In the genomic region with DNA sequence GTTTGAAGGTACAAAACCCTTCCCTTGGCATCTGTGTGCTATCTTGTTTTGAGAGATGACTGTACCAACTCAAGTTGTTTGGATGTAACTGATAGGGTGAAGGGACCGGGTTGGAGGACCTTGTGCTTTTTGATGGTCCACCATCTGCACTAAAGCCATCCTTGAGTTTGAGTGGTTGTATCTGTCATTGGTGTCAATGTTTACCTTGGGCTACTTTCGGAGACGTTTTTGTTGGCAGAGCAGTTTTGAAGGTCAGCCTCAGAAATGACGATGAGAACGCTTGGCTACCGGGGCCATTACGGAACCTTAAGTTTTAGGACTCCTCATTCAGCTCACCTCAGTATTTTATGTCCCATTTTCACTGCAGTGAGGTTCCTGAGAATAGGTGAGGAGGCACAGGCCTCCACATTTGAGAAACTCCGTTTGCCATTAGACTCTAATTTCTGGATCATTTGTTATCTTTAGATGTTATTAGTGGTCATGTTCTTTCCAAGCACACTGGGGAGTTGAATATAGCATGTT, we compare ENCODE assay signal across 8 mouse cellular contexts. TPM values are rescaled to one million over a fixed set of nuclear protein-coding genes. Genes with fewer than 3 reads are reported as not detected.
A peak's percentile ranks its signal among the peaks of the same experiment; 100 is the strongest.
DNase-seq lines count a peak whose midpoint lies in the region; ATAC-seq and TF ChIP-seq lines count a peak whose summit lies in the region.

No protein-coding gene starts in this region.

- H3K9ac ChIP-seq in CH12.LX (ENCODE audit: insufficient read depth, low read depth), result peak overlapping the region; percentile 71
- H3K9ac ChIP-seq in hindbrain, embryonic 14.5 days, result peak overlapping the region; percentile 93
- H3K9ac ChIP-seq in midbrain, embryonic 11.5 days (ENCODE audit: low read length), result peak overlapping the region; percentile 97

- peak overlapping the region; percentile 57 for H3K4me2 ChIP-seq in CH12.LX (ENCODE audit: insufficient read depth, low read depth, poor library complexity, severe bottlenecking)
- peak overlapping the region; percentile 63 for H3K4me2 ChIP-seq in hindbrain, embryonic 14.5 days (replicated peaks)
- H3K4me2 ChIP-seq in midbrain, embryonic 11.5 days, result peak overlapping the region; percentile 75

- no peaks in the 10 kb centered on the region for H3K36me3 ChIP-seq in heart, embryonic 10.5 days
- H3K36me3 ChIP-seq in CH12.LX (replicated peaks in 1 of 2; ENCODE audit: control insufficient read depth in 1 of 2, insufficient read depth in 1 of 2, low read length in 1 of 2), result peaks cover 0 to 2% of the 10 kb centered on the region in 2 experiments
- H3K36me3 ChIP-seq in hindbrain, embryonic 14.5 days (replicated peaks; ENCODE audit: control insufficient read depth, insufficient read depth), result no peaks in the 10 kb centered on the region
- no peaks in the 10 kb centered on the region for H3K36me3 ChIP-seq in midbrain, embryonic 11.5 days (ENCODE audit: control insufficient read depth, insufficient read depth, low read length)

- no peak for TF ChIP-seq CTCF in CH12.LX (conservative IDR thresholded peaks at IDR 0.05 in 1 of 2, IDR thresholded peaks at IDR 0.05 in 1 of 2; ENCODE audit: low read depth in 2 of 2, low read length in 2 of 2)

- H3K27me3 ChIP-seq in heart, embryonic 10.5 days (ENCODE audit: insufficient read depth, poor library complexity, severe bottlenecking), result no peaks in the 10 kb centered on the region
- no peaks in the 10 kb centered on the region for H3K27me3 ChIP-seq in CH12.LX (replicated peaks)
- H3K27me3 ChIP-seq in hindbrain, embryonic 14.5 days (ENCODE audit: control insufficient read depth, insufficient read depth, low read length), result no peaks in the 10 kb centered on the region
- no peaks in the 10 kb centered on the region for H3K27me3 ChIP-seq in midbrain, embryonic 11.5 days (ENCODE audit: control insufficient read depth, insufficient read depth, low read length)

- H3K27ac ChIP-seq in heart, embryonic 10.5 days, result peak overlapping the region; percentile 98
- peak overlapping the region; percentile 24 for H3K27ac ChIP-seq in CH12.LX (ENCODE audit: insufficient read depth, low read depth)
- peak overlapping the region; percentile 100 for H3K27ac ChIP-seq in hindbrain, embryonic 14.5 days
- H3K27ac ChIP-seq in midbrain, embryonic 11.5 days (ENCODE audit: low read depth, low read length), result peak overlapping the region; percentile 97

- dilution Hi-C loops in CH12.LX (cut with MboI; ENCODE audit: extremely low pct_ligation_motif_present, extremely low pct_unique_long_range_greater_than_20kb, low sequenced_read_pairs), result no loop called here

- H3K4me3 ChIP-seq in heart, embryonic 10.5 days, result peak overlapping the region; percentile 85
- H3K4me3 ChIP-seq in CH12.LX (replicated peaks in 1 of 3; ENCODE audit: low read depth in 2 of 3, low read length in 2 of 3, poor library complexity in 1 of 3), result peak overlapping the region; percentile 66 to 80 (median 74)
- H3K4me3 ChIP-seq in hindbrain, embryonic 14.5 days (replicated peaks; ENCODE audit: low read length), result peak overlapping the region; percentile 64
- peak overlapping the region; percentile 77 for H3K4me3 ChIP-seq in midbrain, embryonic 11.5 days (ENCODE audit: low read depth, low read length)

- H3K4me1 ChIP-seq in heart, embryonic 10.5 days, result peaks cover 13% of the 10 kb centered on the region
- peaks cover 5 to 32% of the 10 kb centered on the region in 2 experiments for H3K4me1 ChIP-seq in CH12.LX (ENCODE audit: control insufficient read depth in 1 of 2, insufficient read depth in 2 of 2)
- H3K4me1 ChIP-seq in hindbrain, embryonic 14.5 days (replicated peaks; ENCODE audit: control insufficient read depth, insufficient read depth, low read length), result peaks cover 18% of the 10 kb centered on the region
- peaks cover 8% of the 10 kb centered on the region for H3K4me1 ChIP-seq in midbrain, embryonic 11.5 days (ENCODE audit: control insufficient read depth, insufficient read depth, low read length)

- WGBS in heart, embryonic 10.5 days, result 42% methylated on average over 8 of the region's 8 CpGs
- WGBS in hindbrain, embryonic 14.5 days, result 32% methylated on average over 8 of the region's 8 CpGs
- 50% methylated on average over 8 of the region's 8 CpGs for WGBS in midbrain, embryonic 11.5 days

- peaks cover 6% of the 10 kb centered on the region; the same call in 1 of the 2 replicates for H3K9me3 ChIP-seq in heart, embryonic 10.5 days
- H3K9me3 ChIP-seq in CH12.LX (replicated peaks; ENCODE audit: low read length), result peaks cover 21% of the 10 kb centered on the region
- no peaks in the 10 kb centered on the region for H3K9me3 ChIP-seq in hindbrain, embryonic 14.5 days (ENCODE audit: control insufficient read depth, low read length)
- H3K9me3 ChIP-seq in midbrain, embryonic 11.5 days (ENCODE audit: control insufficient read depth, low read length), result peaks cover 3% of the 10 kb centered on the region; the same call in 1 of the 2 replicates

- H3K79me2 ChIP-seq in CH12.LX (replicated peaks; ENCODE audit: control insufficient read depth, extremely low read depth, insufficient read depth, poor library complexity, severe bottlenecking), result peaks cover 47% of the 10 kb centered on the region

- DNase-seq in heart, embryonic 10.5 days (ENCODE audit: low spot score), result no peak
- no peak for DNase-seq in heart, postnatal 4 days
- peak; percentile 46 for DNase-seq in CH12.LX (ENCODE audit: extremely low read depth)
- DNase-seq in cerebellum, postnatal 25 days, result peak; percentile 11 to 34
- no peak for DNase-seq in hindbrain, embryonic 14.5 days (ENCODE audit: low spot score)
- DNase-seq in midbrain, embryonic 11.5 days (ENCODE audit: low spot score, missing footprints), result peak; percentile 90
- no peak for DNase-seq in gastrocnemius, adult 8-10 months (ENCODE audit: low spot score in 2 of 2)
- DNase-seq in B cell, adult 2 months, result no peak

- no peak for TF ChIP-seq POLR2A in CH12.LX (IDR thresholded peaks at IDR 0.05; ENCODE audit: low read depth, low read length)

- no peak for TF ChIP-seq EP300 in CH12.LX (IDR thresholded peaks at IDR 0.05; ENCODE audit: low read length)

- in situ Hi-C loops in CH12.LX (cut with MboI; ENCODE audit: low pct_ligation_motif_present, low pct_unique_long_range_greater_than_20kb, low sequenced_read_pairs), result no loop called here

- ATAC-seq in hindbrain, embryonic 14.5 days (ENCODE audit: low FRiP score), result no peak
- ATAC-seq in midbrain, embryonic 11.5 days (ENCODE audit: low FRiP score), result no peak

- no peak for TF ChIP-seq RAD21 in CH12.LX (IDR thresholded peaks at IDR 0.05; ENCODE audit: low read depth, low read length)

TF ChIP-seq in CH12.LX, 34 proteins besides CTCF, POLR2A, EP300 and RAD21:
- TF ChIP-seq IRF4 (IDR thresholded peaks at IDR 0.05; ENCODE audit: low read depth, low read length) (no peak), TBP (conservative IDR thresholded peaks at IDR 0.05; ENCODE audit: low read depth, low read length) (0 out of 2 replicates have a peak, but pooled peaks have one; percentile 4), CHD1 (IDR thresholded peaks at IDR 0.05; ENCODE audit: low read depth, low read length) (no peak), USF2 (conservative IDR thresholded peaks at IDR 0.05; ENCODE audit: low read depth, low read length) (no peak), MEF2A (IDR thresholded peaks at IDR 0.05; ENCODE audit: borderline replicate concordance, low read depth, low read length) (no peak), NELFE (IDR thresholded peaks at IDR 0.05; ENCODE audit: low read depth, low read length) (no peak), HCFC1 (IDR thresholded peaks at IDR 0.05; ENCODE audit: low read depth, low read length) (no peak), JUN (IDR thresholded peaks at IDR 0.05; ENCODE audit: insufficient read depth, low read depth, low read length) (no peak)
TF ChIP-seq in CH12.LX: peak in this region for 1.

RNA-seq across cellular contexts. Expression of a gene that starts 1.4 kb away (rescaled TPM):
- 29.0 and 34.0 TPM in 2 replicates for polyA plus RNA-seq in heart, embryonic 10.5 days (2016; fragmentation: Nextera tagmentation; extraction: Ambion mirVana)
- total RNA-seq in heart, postnatal 4 days (2021), result 10 to 100 TPM; 38.3 to 38.7 TPM
- total RNA-seq in CH12.LX (2012; rRNA removed) (22.3 and 22.7 TPM in 2 replicates), CH12.LX (2014; rRNA removed) (35.8 and 40.2 TPM in 2 replicates)
- polyA plus RNA-seq in CH12.LX (2012; ENCODE audit: insufficient read length, low read depth), result 19.7 and 26.0 TPM in 2 replicates
- 40.7 and 44.8 TPM in 2 replicates for polyA plus RNA-seq in hindbrain, embryonic 14.5 days (2014; fragmentation: Nextera tagmentation; extraction: Ambion mirVana)
- 54.8 and 62.8 TPM in 2 replicates for polyA plus RNA-seq in midbrain, embryonic 11.5 days (2014; fragmentation: Nextera tagmentation; extraction: Ambion mirVana)
- total RNA-seq in gastrocnemius, adult 8-10 months (2022), result 10 to 100 TPM; 16.5 to 21.0 (median 18.7) TPM

Comparison
In these comparisons a context has a peak if more than half of its experiments do, and no peak if none do; other contexts are left out.
1. DNase-seq: peak in CH12.LX (single experiment), cerebellum, postnatal 25 days (2 of 2) and midbrain, embryonic 11.5 days (single experiment); none in heart, embryonic 10.5 days (single experiment), heart, postnatal 4 days (single experiment), hindbrain, embryonic 14.5 days (single experiment), gastrocnemius, adult 8-10 months (0 of 2) and B cell, adult 2 months (0 of 2).
2. H3K27ac ChIP-seq: peak in every context shown above with its lines; median percentile 100 in hindbrain, embryonic 14.5 days; 98 in heart, embryonic 10.5 days; 97 in midbrain, embryonic 11.5 days; 24 in CH12.LX.
3. Peak in every context shown above with its lines, with median percentiles within 50 percentile points of each other: H3K4me3 ChIP-seq, H3K4me2 ChIP-seq and H3K9ac ChIP-seq.